Mouse (Mus musculus) layer of hippocampus, adult 9-10 months (tissue): ENCODE results near the gene Phldb1.
"Not testable (repeated sequence)": the region's sequence is repeated elsewhere in the genome, so short reads cannot be mapped to it uniquely, and the experiment has no call there.

Source experiments
- DNase-seq: peaks from one replicate; pipeline ENCODE4 v3.0.0; 2022; ENCODE audit warnings: low spot score

The Phldb1 gene

GRCm38 (mm10) chr9:44734524-44735494, at the start of gene Phldb1:
Gene Phldb1 (minus strand): TSS chr9:44735198.
- DNase-seq: no peak

- peak; percentile 95 for DNase-seq
These were observed 38.0 kb upstream of the Phldb1 start for GRCm38 (mm10) chr9:44772750-44773651.

- DNase-seq: no peak
These were observed 37.4 kb upstream of the Phldb1 start for GRCm38 (mm10) chr9:44772392-44772749.

GRCm38 (mm10) chr9:44771376-44771775, 36.4 kb upstream of the Phldb1 start:
- DNase-seq: no peak

GRCm38 (mm10) chr9:44768029-44768394, 33.0 kb upstream of the Phldb1 start:
- not testable (repeated sequence) for DNase-seq

GRCm38 (mm10) chr9:44767101-44768028, 32.4 kb upstream of the Phldb1 start, which contains the start of the genes Arcn1 and Ift46:
Gene Arcn1 (minus strand): TSS chr9:44767845.
Gene Ift46 (plus strand): TSS chr9:44767908.
- peak; percentile 49 for DNase-seq

- DNase-seq: no peak
These were observed 25.9 kb upstream of the Phldb1 start for GRCm38 (mm10) chr9:44760873-44761272.

GRCm38 (mm10) chr9:44748473-44748872, 13.5 kb upstream of the Phldb1 start:
- DNase-seq: no peak

GRCm38 (mm10) chr9:44747341-44747740, 12.3 kb upstream of the Phldb1 start:
- no peak for DNase-seq

GRCm38 (mm10) chr9:44746666-44747065, 11.7 kb upstream of the Phldb1 start:
- DNase-seq: no peak

- no peak for DNase-seq
These were observed 10.4 kb upstream of the Phldb1 start for GRCm38 (mm10) chr9:44745371-44745770.

GRCm38 (mm10) chr9:44740663-44741192, 5.7 kb upstream of the Phldb1 start:
- DNase-seq: no peak

- DNase-seq: no peak
These were observed 2.4 kb upstream of the Phldb1 start for GRCm38 (mm10) chr9:44737240-44737949.

GRCm38 (mm10) chr9:44736301-44736700, 1.3 kb upstream of the Phldb1 start:
- no peak for DNase-seq

- DNase-seq: no peak
These were observed 888 bp upstream of the Phldb1 start for GRCm38 (mm10) chr9:44735886-44736285.

GRCm38 (mm10) chr9:44733671-44734523, 1.1 kb downstream of the Phldb1 start:
- no peak for DNase-seq

- no peak for DNase-seq
These were observed 2.0 kb downstream of the Phldb1 start for GRCm38 (mm10) chr9:44732921-44733530.

- DNase-seq: no peak
These were observed 2.9 kb downstream of the Phldb1 start for GRCm38 (mm10) chr9:44732130-44732549.

GRCm38 (mm10) chr9:44727441-44727840, 7.6 kb downstream of the Phldb1 start:
- no peak for DNase-seq
